Mouse (Mus musculus) ES-E14 (cell line): ENCODE measurements around the gene Fntb. TPM values are rescaled to one million over a fixed set of nuclear protein-coding genes. Genes with fewer than 3 reads are reported as not detected.
A peak's percentile ranks its signal among the peaks of the same experiment; 100 is the strongest.
"Not testable (repeated sequence)": the region's sequence is repeated elsewhere in the genome, so short reads cannot be mapped to it uniquely, and the experiment has no call there.

Experiments used
- DNase-seq: peaks from one replicate; pipeline ENCODE4 v3.0.0-alpha.2; 2013; ENCODE audit warnings: low read depth, low spot score
- H3K27ac ChIP-seq: 2 replicates; pipeline ENCODE4 v1.5.1; 2012; ENCODE audit warnings: low read depth, mild to moderate bottlenecking, low read length, moderate library complexity, mixed read lengths; ENCODE audit not compliant: poor library complexity, insufficient read depth, severe bottlenecking
- H3K36me3 ChIP-seq: 2 replicates; pipeline ENCODE4 v1.6.1; 2012; ENCODE audit warnings: mild to moderate bottlenecking, low read length, moderate library complexity, mixed read lengths; ENCODE audit not compliant: control insufficient read depth, poor library complexity, insufficient read depth, severe bottlenecking
- H3K4me1 ChIP-seq, 2 experiments: fragments of 150-350 bp in 1 of 2; sonication (generic) in 1 of 2; 2 replicates each; pipeline ENCODE4 v1.6.1; 2012; ENCODE audit warnings: low read length in 2 of 2, mild to moderate bottlenecking in 1 of 2, mixed read lengths in 1 of 2; ENCODE audit not compliant: control insufficient read depth in 2 of 2, insufficient read depth in 2 of 2, poor library complexity in 1 of 2
- H3K4me3 ChIP-seq, 2 experiments: fragments of 150-350 bp in 1 of 2; sonication (generic) in 1 of 2; 2 replicates each; pipeline ENCODE4 v1.5.1; 2012; ENCODE audit warnings: low read length in 2 of 2, low read depth in 1 of 2, mild to moderate bottlenecking in 1 of 2, mixed read lengths in 1 of 2; ENCODE audit not compliant: insufficient read depth in 1 of 2, poor library complexity in 1 of 2, severe bottlenecking in 1 of 2
- H3K9ac ChIP-seq: 2 replicates; pipeline ENCODE4 v1.6.1; 2012; ENCODE audit warnings: low read depth, mild to moderate bottlenecking, low read length, mixed read lengths; ENCODE audit not compliant: poor library complexity, insufficient read depth, severe bottlenecking
- H3K9me3 ChIP-seq: fragments of 150-350 bp; sonication (generic); 2 replicates; pipeline ENCODE4 v1.6.1; 2012; ENCODE audit warnings: low read depth, mild to moderate bottlenecking, low read length; ENCODE audit not compliant: control insufficient read depth, insufficient read depth
- CHD2 ChIP-seq: IDR thresholded peaks from 2 replicates; pipeline ENCODE4 v1.6.1; 2014; ENCODE audit warnings: mild to moderate bottlenecking, low read depth, low read length, inconsistent platforms
- HCFC1 ChIP-seq: IDR thresholded peaks from 2 replicates; pipeline ENCODE4 v1.6.1; 2012; ENCODE audit warnings: low read length, inconsistent platforms, borderline replicate concordance; ENCODE audit not compliant: insufficient read depth
- MAFK ChIP-seq: IDR thresholded peaks from 2 replicates; pipeline ENCODE4 v1.6.1; 2014; ENCODE audit warnings: mild to moderate bottlenecking, low read depth, low read length, inconsistent platforms; ENCODE audit not compliant: insufficient read depth
- ZC3H11A ChIP-seq: IDR thresholded peaks from 2 replicates; pipeline ENCODE4 v1.6.1; 2012; ENCODE audit warnings: low read depth, mild to moderate bottlenecking, inconsistent platforms, low read length, borderline replicate concordance
- ZNF384 ChIP-seq: IDR thresholded peaks from 2 replicates; pipeline ENCODE4 v1.6.1; 2012; ENCODE audit warnings: low read depth, low read length, inconsistent platforms
- in situ Hi-C, 2 experiments: fragments of 600-800 bp; cut with MboI; formaldehyde crosslinking; loops; one replicate each; pipeline ENCODE4 v1.15.1; 2025; ENCODE audit warnings: low sequenced_read_pairs in 2 of 2, inconsistent platforms in 1 of 2; ENCODE audit not compliant: unreplicated experiment in 2 of 2
- total RNA-seq: library from RNA; depleted of rRNA; stranded (reverse); fragments of 300-350 nt; gene quantifications from 2 replicates; pipeline ENCODE4 v1.2.3, GENCODE M21; 2012

Fntb gene
- total RNA-seq, 1 experiment, result 24.0 TPM

DNA sequence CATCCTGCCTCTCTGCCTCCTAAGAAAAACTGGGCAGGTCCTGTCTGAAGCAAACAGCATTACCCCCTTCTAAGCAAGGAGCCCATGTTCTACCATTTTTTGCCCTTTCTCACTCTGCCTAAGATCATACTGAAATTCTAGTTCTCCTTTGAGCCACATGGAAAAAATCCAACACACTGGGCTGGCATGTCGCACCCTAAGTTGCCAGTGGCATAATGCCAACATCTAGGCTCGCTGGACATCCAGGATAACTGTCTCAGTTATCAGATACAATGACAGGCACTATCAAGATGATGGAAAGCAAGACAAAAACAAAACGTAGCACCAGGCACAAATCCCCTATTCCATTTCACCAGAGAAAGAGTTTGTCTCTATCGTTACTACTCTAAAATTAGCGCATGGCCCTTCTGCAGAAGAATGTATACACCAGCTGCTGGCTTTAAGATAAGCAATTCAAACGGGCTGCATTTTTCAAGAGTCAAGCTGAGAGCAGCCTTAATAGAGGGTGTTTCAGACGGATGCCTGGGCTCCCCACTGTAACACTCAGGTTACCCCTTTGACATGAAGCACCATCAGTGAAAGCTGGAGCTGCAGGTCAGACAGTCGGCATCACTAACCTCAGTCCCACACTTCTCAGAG is 25.2 kb downstream of the Fntb start:
- no peaks in the 10 kb centered on the region for H3K36me3 ChIP-seq
- no peak overlapping the region for H3K9ac ChIP-seq
- H3K27ac ChIP-seq, result no peak overlapping the region
- no peaks in the 10 kb centered on the region for H3K9me3 ChIP-seq
- no peak for DNase-seq
- H3K4me1 ChIP-seq, result peaks cover 2 to 6% of the 10 kb centered on the region in 2 experiments; a peak in 3 of 4 replicates
- no peak overlapping the region for H3K4me3 ChIP-seq
- no peak for TF ChIP-seq ZNF384
- TF ChIP-seq ZC3H11A, result no peak
- TF ChIP-seq CHD2, result no peak
- no peak for TF ChIP-seq MAFK
- TF ChIP-seq HCFC1, result no peak
- in situ Hi-C loops, result no loop called here

DNA sequence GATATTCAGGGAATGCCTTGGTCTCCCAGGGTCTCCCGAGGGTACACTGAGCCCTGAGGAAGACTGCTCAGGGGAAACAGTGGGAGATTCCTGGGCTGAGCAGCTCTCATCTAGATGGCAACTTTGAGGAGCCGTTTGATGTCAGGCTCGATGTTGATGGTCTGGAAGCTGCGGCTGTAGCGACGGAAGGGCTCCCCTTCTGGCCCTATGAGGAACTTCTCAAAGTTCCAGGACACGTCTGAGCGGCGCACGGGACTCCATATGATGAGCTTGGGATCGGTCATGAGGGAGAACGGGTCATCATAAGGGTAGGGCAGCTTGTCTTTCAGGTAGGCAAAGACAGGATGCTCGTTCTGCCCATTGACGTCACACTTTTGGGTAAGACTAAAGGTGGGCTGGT is 27.2 kb downstream of the Fntb start:
- H3K4me1 ChIP-seq, result peaks cover 10% of the 10 kb centered on the region in 2 experiments; a peak in 3 of 4 replicates
- DNase-seq, in situ Hi-C loops, H3K4me3 ChIP-seq, H3K36me3 ChIP-seq, H3K9me3 ChIP-seq, H3K27ac ChIP-seq, H3K9ac ChIP-seq: not testable (repeated sequence)

DNA sequence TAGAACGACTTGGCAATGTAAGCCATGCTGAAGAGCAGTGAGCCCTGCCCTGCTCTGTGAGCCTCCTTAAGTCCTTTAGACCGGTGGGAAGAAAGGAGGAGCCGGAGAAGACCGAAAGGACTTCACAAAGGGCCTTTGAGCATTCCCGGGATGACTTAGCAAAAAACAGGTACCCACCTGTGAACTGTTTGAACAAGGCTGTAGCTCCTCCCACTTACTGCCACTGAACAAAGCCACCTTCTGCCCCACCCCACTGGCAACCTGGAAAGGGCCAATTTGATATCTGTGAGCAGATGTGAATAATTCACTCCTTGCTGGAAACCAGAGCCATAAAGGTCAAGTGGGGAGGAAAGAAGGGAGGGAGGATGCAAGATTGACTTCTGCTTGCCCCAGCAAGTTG is 30.0 kb downstream of the Fntb start, which contains the start of gene Gpx2:
Gene Gpx2, minus strand, starts transcription at position 205 of the 400 bp plus-strand sequence.
- Histone ChIP-seq H3K4me1 (peaks cover 10 to 12% of the 10 kb centered on the region in 2 experiments; a peak in 3 of 4 replicates), H3K9me3 (no peaks in the 10 kb centered on the region), H3K4me3 (no peak within 1 kb of the TSS), H3K36me3 (no peaks in the 10 kb centered on the region; the same call in 1 of the 2 replicates), H3K9ac (no peak within 1 kb of the TSS), H3K27ac (no peak within 1 kb of the TSS)
- in situ Hi-C loops, result no loop called here
- TF ChIP-seq HCFC1, result no peak
- TF ChIP-seq MAFK, result peak; percentile 78
- peak; percentile 17 for DNase-seq

DNA sequence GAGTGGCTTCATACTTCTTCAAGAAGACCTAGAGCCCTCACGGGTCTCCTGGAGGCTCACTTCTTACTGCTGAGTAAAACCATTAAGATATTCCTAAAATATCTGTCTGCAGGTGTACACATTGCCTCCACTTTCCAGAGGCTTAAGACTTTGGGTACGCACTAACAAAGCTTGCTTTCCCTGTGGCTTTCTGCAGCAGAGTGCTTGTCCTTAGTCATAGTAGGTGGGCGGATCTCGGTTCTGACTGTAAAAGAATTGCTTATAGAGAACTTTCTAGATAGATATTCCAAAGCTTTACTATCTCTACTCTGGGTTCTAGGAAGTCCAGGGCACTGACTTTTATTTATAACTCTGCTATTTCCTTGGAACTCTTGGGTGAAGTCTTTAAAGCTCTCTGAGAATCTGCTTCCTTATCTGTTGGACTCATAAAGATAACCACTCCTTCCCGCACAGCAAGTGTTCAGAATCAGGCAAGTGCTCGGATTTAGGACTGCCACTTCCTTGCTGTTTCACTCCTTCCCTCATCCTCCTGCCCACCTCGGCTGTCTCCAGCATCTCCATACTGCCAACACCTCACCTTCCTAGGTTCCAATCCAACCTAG is 31.6 kb downstream of the Fntb start:
- in situ Hi-C loops, result no loop called here
- H3K27ac ChIP-seq, result no peak overlapping the region
- DNase-seq, result no peak

More for the DNA sequence above, 31.6 kb downstream of the Fntb start:
- H3K4me1 ChIP-seq, result peaks cover 10 to 12% of the 10 kb centered on the region in 2 experiments; a peak in 3 of 4 replicates
- no peak overlapping the region for H3K9ac ChIP-seq
- no peak for TF ChIP-seq ZNF384
- no peak for TF ChIP-seq CHD2
- TF ChIP-seq MAFK, result no peak
- no peak for TF ChIP-seq HCFC1
- no peak for TF ChIP-seq ZC3H11A
- no peaks in the 10 kb centered on the region for H3K9me3 ChIP-seq
- H3K36me3 ChIP-seq, result no peaks in the 10 kb centered on the region; the same call in 1 of the 2 replicates
- H3K4me3 ChIP-seq, result no peak overlapping the region
